Mouse (Mus musculus) intestine, postnatal 0 days (tissue): ENCODE results near the gene Rad51b. TPM values are rescaled to one million over a fixed set of nuclear protein-coding genes. Genes with fewer than 3 reads are reported as not detected.
A peak's percentile ranks its signal among the peaks of the same experiment; 100 is the strongest.

Experiments
- ATAC-seq: fragments of 200-750 bp; cut with Nextera tagmentation; 2 replicates; pipeline ENCODE4 v1.8.0; 2017; ENCODE audit warnings: mild to moderate bottlenecking, moderate TSS enrichment, moderate library complexity
- H3K27ac ChIP-seq: fragments of 300-500 bp; sonication (generic); 2 replicates; pipeline ENCODE4 v1.5.1; 2014; ENCODE audit warnings: mild to moderate bottlenecking, low read depth, low read length, moderate library complexity
- H3K27me3 ChIP-seq: fragments of 300-500 bp; sonication (generic); replicated peaks from 2 replicates; pipeline ENCODE4 v1.6.1; 2014; ENCODE audit warnings: low read length, mixed read lengths; ENCODE audit not compliant: control insufficient read depth, insufficient read depth
- H3K36me3 ChIP-seq: fragments of 300-500 bp; sonication (generic); 2 replicates; pipeline ENCODE4 v1.6.1; 2014; ENCODE audit warnings: mild to moderate bottlenecking, moderate library complexity; ENCODE audit not compliant: control insufficient read depth, insufficient read depth
- H3K4me1 ChIP-seq: fragments of 300-500 bp; sonication (generic); replicated peaks from 2 replicates; pipeline ENCODE4 v1.6.1; 2014; ENCODE audit warnings: antibody characterized with exemption, low read length, mixed read lengths; ENCODE audit not compliant: control insufficient read depth, insufficient read depth
- H3K4me2 ChIP-seq: fragments of 300-500 bp; sonication (generic); replicated peaks from 2 replicates; pipeline ENCODE4 v1.6.1; 2014; ENCODE audit warnings: low read depth, mild to moderate bottlenecking, moderate library complexity
- H3K4me3 ChIP-seq: fragments of 300-500 bp; sonication (generic); 2 replicates; pipeline ENCODE4 v1.5.1; 2014; ENCODE audit warnings: low read depth, low read length
- H3K9ac ChIP-seq: fragments of 300-500 bp; sonication (generic); 2 replicates; pipeline ENCODE4 v1.6.1; 2014; ENCODE audit warnings: mild to moderate bottlenecking, low read depth, low read length
- H3K9me3 ChIP-seq: fragments of 300-500 bp; sonication (generic); 2 replicates; pipeline ENCODE4 v1.6.1; 2016; ENCODE audit warnings: mixed run types; ENCODE audit not compliant: control insufficient read depth
- CTCF ChIP-seq: sonication (generic); IDR thresholded peaks from 2 replicates; pipeline ENCODE4 v1.5.1; 2016; ENCODE audit warnings: low read depth, mild to moderate bottlenecking, control low read depth, antibody characterized with exemption, moderate library complexity
- WGBS: fragments of 180-500 bp; shearing (Covaris S2); extraction: QIAGEN DNeasy Blood & Tissue Kit; methylation state at CpG from one replicate; pipeline ENCODE4 v1.1.7; 2014; 5-methylcytosine and 5-hydroxymethylcytosine counted together
- polyA plus RNA-seq: library from polyadenylated mRNA; unstranded; fragments of >200 nt; fragmentation: Nextera tagmentation; extraction: Ambion mirVana; gene quantifications from 2 replicates; pipeline ENCODE4 v1.2.1, GENCODE M21; 2015

Gene Rad51b
- polyA plus RNA-seq, 1 experiment from 2014 or later, result 1.9 TPM

- no peak overlapping the region for H3K4me3 ChIP-seq
- H3K36me3 ChIP-seq, result no peaks in the 10 kb centered on the region
- H3K27me3 ChIP-seq, result no peaks in the 10 kb centered on the region
- TF ChIP-seq CTCF, result no peak
- ATAC-seq, result peak; percentile 66
- H3K4me1 ChIP-seq, result no peaks in the 10 kb centered on the region; the same call in 1 of the 2 replicates
- no peak overlapping the region for H3K4me2 ChIP-seq
- no peak overlapping the region for H3K27ac ChIP-seq
- no peaks in the 10 kb centered on the region for H3K9me3 ChIP-seq
- H3K9ac ChIP-seq, result no peak overlapping the region
- 61% methylated on average over 14 of the region's 14 CpGs for WGBS
These were observed 395.1 kb downstream of the Rad51b start for GRCm38 (mm10) chr12:79691929-79692862.

GRCm38 (mm10) chr12:79695832-79696434 is 398.9 kb downstream of the Rad51b start:
- Histone ChIP-seq H3K4me2 (no peak overlapping the region), H3K9me3 (no peaks in the 10 kb centered on the region), H3K4me3 (no peak overlapping the region), H3K27ac (no peak overlapping the region), H3K9ac (no peak overlapping the region), H3K27me3 (no peaks in the 10 kb centered on the region), H3K4me1 (no peaks in the 10 kb centered on the region), H3K36me3 (no peaks in the 10 kb centered on the region)
- no peak for TF ChIP-seq CTCF
- no peak for ATAC-seq
- WGBS, result 83% methylated on average over 3 of the region's 3 CpGs

- no peak overlapping the region for H3K27ac ChIP-seq
- 73% methylated on average over 8 of the region's 8 CpGs for WGBS
- H3K9ac ChIP-seq, result no peak overlapping the region
- no peaks in the 10 kb centered on the region for H3K36me3 ChIP-seq
- H3K27me3 ChIP-seq, result no peaks in the 10 kb centered on the region
- H3K4me3 ChIP-seq, result no peak overlapping the region
- no peak for TF ChIP-seq CTCF
- no peak for ATAC-seq
- no peaks in the 10 kb centered on the region for H3K9me3 ChIP-seq
- H3K4me2 ChIP-seq, result no peak overlapping the region
- no peaks in the 10 kb centered on the region for H3K4me1 ChIP-seq
These were observed 406.5 kb downstream of the Rad51b start for GRCm38 (mm10) chr12:79703555-79703954.

DNA sequence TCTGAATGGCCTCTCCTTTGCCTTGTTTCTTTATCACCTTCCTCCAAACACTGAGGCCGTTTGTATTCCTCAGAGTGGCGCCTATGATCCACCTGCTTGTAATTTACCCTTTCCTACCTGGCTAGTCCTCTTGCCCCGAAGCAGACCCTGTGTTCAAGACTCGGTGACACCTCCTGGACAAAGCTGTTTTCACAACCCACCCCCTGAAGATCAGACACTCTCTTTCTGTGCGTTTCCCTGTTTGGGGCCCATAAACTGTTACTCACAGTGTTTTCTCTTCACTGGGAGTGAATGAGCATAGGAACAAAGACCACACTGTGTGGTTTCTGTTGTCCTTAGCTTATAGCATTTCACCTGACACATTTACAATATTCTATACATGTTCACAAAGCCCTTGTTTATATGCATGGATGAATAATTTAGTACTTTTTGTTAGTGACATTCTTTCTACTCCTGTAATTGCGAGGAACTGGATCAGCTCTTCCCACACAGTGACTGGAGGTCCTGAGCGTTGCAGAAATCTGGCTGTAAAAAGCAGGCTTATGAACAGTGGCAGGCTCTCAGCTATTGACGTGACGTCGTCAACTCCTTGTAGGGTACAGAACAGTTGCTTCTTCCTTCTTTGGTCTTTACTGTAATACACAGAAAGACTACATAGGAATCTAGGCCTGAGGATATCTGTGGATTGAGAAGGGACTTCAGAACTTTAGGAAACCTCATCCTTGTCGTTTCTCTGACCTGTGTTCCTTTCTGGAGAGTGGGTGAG is 408.6 kb downstream of the Rad51b start:
- Histone ChIP-seq H3K4me1 (no peaks in the 10 kb centered on the region), H3K9me3 (no peaks in the 10 kb centered on the region), H3K27me3 (no peaks in the 10 kb centered on the region), H3K4me3 (no peak overlapping the region), H3K9ac (no peak overlapping the region), H3K36me3 (no peaks in the 10 kb centered on the region), H3K27ac (no peak overlapping the region), H3K4me2 (no peak overlapping the region)
- no peak for TF ChIP-seq CTCF
- ATAC-seq, result no peak; the same call in 1 of the 2 replicates
- WGBS, result 55% methylated on average over 11 of the region's 11 CpGs

DNA sequence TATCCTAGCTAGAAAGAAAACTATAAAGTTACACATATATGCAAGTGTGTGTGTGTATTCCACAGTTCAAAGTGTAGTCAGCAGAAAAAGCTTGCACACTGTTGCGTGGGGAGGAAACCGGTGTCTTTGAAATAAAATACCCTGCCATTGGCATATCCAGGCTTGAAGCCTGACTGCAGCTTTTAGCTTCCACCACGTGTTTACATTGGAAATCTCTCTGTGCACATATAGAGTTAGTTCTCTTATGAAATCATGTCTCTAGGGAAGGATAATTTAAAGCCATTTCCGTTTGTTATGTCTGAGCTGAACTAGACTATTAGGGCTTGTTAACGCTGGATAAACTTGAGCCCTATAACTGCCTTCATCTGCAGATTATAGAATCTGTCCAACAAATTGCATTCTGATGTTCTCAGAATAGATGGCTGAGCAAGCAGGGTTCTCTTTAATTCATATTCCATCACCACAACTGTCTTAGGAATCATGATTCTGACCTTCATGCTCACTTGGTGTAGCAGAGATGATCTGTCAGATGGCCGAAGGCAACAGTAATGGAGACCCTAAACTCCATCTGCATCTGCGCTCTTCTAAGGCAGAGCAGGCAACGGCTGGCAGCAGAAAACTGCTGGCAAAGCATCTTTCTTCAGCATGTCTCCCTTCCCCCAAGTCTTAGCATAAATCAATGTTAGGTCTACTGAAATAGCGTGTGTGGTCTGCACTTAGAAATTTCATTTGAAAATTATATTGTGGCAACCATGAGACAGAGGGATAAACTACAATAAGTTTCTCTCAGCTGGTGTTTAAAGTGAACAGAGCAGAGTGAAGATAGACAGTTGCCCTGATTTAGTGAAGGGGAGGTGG is 410.7 kb downstream of the Rad51b start:
- Histone ChIP-seq H3K4me2 (no peak overlapping the region), H3K4me3 (no peak overlapping the region), H3K27ac (no peak overlapping the region), H3K36me3 (no peaks in the 10 kb centered on the region), H3K9me3 (no peaks in the 10 kb centered on the region), H3K27me3 (no peaks in the 10 kb centered on the region), H3K9ac (no peak overlapping the region), H3K4me1 (no peaks in the 10 kb centered on the region)
- ATAC-seq, result no peak
- WGBS, result 56% methylated on average over 9 of the region's 9 CpGs
- TF ChIP-seq CTCF, result no peak
